Mouse (Mus musculus) erythroblast, embryonic 14.5 days (primary cell): ENCODE measurements around the gene Slc9a8.

Source experiments
- GATA1 ChIP-seq: IDR thresholded peaks from 2 replicates; pipeline ENCODE4 v1.6.1; 2012; ENCODE audit warnings: low read length, inconsistent platforms, mixed read lengths
- TAL1 ChIP-seq: IDR thresholded peaks from 3 replicates; pipeline ENCODE4 v1.6.1; 2012; ENCODE audit warnings: low read length, inconsistent platforms, mixed read lengths

- TF ChIP-seq GATA1, result peak; percentile 58
- TF ChIP-seq TAL1, result no peak
Measured at GRCm38 (mm10) chr2:167419204-167419603, 2.3 kb upstream of the Slc9a8 start.
